Mouse (Mus musculus) thymus, postnatal 4 days (tissue): ENCODE results near the gene Orai3.

Experiments used
- DNase-seq: peaks from one replicate; pipeline ENCODE4 v3.0.0; 2021

The Orai3 gene

GRCm38 (mm10) chr7:127799738-127800137, 30.1 kb downstream of the Orai3 start:
- no peak for DNase-seq

GRCm38 (mm10) chr7:127800435-127801009, 30.9 kb downstream of the Orai3 start, which contains the start of gene Hsd3b7:
TSS of gene Hsd3b7 (plus strand) at chr7:127800604.
- peak; percentile 88 for DNase-seq

- DNase-seq: no peak
These were observed 31.5 kb downstream of the Orai3 start for GRCm38 (mm10) chr7:127801010-127801621.

DNA sequence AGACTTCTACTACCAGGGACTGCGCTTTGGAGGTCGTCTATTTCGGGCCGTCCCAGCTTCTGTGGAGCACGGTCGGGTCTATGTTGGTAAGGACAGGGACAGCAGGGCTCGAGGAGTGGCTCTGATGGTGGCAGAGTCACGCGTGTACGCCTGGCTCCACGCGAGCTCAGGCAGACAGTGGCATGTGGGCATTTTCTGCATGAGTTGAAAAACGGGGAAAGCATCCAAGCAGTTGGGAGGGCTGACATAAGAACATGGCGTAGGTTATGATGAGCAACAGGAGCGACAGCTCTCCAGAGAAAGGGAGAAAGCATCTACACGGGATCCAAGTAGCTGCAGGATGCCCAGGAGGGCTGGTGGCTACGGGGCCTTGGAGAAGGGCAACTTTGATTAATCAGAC, 32.7 kb downstream of the Orai3 start:
- DNase-seq: no peak

DNA sequence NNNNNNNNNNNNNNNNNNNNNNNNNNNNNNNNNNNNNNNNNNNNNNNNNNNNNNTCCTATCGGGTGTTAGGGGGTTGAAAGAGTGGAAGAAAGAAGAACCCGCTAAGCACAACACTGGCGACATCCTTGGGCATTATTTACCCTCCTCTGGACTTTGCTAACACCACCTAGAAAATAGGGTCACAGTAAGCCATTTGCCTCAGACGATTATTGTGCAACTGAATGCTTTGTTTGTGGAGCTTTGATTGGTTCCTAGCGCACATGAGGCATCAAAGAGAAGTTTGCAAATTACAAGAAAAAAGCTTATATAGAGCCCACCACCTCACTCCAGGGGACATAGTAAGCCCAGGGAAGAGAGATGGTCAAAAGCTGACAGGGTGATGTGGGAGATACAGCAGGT, 39.2 kb downstream of the Orai3 start:
- no peak for DNase-seq

GRCm38 (mm10) chr7:127809846-127810245, 40.2 kb downstream of the Orai3 start:
- no peak for DNase-seq

GRCm38 (mm10) chr7:127810650-127811049, 41.0 kb downstream of the Orai3 start:
- no peak for DNase-seq

DNA sequence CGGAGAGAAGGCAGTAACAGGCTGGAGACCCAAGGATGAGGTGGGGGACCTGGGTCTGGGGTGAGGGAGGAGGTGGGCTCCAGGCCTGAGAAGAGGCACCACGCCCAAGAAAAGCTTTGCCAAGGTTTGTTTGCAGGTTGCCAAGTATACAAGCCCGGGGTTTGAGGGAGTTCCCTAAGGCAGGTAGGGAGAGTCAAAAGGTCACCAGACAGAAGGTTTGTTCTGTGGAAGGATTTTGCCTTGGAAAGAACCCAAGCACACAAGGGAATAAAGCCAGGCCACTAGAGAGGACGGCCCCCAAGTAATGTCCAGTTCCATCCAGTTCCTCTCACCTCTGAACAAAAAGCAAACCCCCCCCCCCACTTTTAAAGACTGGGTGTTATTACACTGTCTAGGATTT, 41.6 kb downstream of the Orai3 start:
- DNase-seq: no peak

- DNase-seq: no peak
These were observed 42.7 kb downstream of the Orai3 start for GRCm38 (mm10) chr7:127812292-127812691.

DNA sequence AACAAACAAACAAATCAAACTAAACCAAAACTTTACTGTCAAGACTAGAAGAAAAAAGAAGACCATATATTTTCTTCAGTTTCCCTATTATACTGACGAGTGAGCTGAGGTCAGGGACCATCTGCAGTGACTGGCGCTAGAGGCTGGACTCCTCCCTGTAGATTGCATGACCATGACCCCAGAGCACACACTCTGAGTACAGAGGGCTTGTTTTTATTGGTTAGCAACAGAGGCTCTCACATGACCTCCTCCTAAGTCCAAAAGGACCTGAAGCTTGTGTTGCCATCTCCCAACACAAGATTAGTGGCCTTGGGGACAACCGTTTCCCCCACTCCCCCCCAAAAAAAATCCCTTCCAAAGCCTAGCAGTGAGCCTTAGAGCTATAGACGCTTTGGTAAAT, 44.2 kb downstream of the Orai3 start:
- DNase-seq: no peak

- DNase-seq: no peak
These were observed 44.8 kb downstream of the Orai3 start for GRCm38 (mm10) chr7:127814241-127814921.

DNA sequence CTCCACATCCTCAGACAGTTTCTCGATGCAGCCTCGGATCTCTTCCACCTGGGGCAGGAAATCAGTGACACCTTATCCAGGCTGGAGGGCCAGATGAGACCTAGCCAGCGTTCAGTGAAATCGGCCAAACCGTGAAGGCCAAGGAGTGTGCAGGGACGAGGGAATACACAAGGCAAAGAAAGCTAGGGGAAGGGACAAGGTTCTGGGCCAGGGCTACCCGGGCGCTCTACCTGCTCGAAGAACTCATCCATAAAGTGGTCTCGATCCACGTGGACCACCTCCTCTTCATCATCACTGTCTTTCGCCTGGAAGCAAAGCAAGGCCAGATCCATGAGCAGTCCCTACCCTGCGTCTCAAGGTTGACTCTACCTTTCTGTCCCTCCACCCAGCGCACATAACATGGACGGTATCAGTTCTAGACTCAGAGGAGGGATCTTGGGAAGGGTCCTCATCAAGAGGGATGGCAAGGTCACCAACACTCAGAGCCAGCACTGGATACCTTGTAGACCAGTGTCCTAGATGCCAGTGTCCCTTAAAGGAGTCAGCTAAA, 45.6 kb downstream of the Orai3 start:
- no peak for DNase-seq

- peak; percentile 77 for DNase-seq
These were observed 46.6 kb downstream of the Orai3 start for GRCm38 (mm10) chr7:127815954-127816821.

- no peak for DNase-seq
These were observed 47.4 kb downstream of the Orai3 start for GRCm38 (mm10) chr7:127817053-127817452.

- no peak for DNase-seq
These were observed 48.2 kb downstream of the Orai3 start for GRCm38 (mm10) chr7:127817776-127818175.

DNA sequence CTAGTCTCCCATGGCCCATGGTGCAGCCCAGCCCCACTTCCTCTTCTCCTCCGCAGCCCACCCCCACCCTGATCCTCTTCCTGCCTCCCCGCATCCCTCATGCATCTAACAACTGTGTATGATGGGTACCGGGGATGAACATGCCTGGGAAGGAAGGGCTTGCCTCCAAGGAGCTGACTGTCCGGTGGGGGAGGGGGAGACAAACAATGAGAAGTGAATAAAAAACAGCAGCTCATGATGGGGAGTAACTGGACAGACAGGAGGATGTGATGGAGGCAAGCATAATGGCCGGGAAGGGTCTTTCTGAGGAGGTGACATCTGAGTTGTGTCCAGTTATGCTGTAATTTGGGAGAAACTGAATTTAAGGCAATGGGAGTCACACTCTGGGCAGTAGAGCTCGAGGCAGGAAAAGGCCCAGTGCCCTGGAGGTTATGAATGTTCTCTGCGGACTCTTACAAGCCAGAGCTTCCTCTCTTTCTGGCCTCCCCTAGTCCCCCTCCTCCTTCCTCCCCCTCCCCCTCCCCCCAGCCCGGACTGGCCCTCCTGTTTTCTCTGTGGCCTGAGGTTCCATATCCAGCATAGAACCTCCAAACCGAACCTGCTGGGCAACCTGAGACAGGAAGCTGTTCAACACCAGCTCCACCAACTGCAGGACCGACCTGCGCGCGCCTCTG, 51.4 kb downstream of the Orai3 start:
- DNase-seq: no peak

DNA sequence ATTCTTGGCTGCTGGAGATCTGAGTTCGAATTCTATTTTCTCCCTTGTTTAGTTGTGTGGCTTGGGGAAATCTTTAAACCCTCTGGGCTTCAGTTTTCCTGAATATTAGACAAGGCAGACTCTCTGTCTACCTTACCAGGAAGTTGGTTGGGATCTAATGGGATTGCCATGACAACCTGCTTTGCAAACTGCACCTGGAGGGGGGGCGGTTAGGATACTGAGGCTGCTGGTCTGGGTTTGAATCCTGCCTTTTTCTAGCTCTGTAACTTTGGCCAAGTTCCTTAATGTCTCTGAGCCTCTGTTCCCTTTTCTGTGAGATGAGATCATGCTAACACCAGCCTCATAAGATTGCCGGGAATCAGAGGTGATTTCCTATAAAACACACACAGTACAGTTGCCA, 52.9 kb downstream of the Orai3 start:
- no peak for DNase-seq

DNA sequence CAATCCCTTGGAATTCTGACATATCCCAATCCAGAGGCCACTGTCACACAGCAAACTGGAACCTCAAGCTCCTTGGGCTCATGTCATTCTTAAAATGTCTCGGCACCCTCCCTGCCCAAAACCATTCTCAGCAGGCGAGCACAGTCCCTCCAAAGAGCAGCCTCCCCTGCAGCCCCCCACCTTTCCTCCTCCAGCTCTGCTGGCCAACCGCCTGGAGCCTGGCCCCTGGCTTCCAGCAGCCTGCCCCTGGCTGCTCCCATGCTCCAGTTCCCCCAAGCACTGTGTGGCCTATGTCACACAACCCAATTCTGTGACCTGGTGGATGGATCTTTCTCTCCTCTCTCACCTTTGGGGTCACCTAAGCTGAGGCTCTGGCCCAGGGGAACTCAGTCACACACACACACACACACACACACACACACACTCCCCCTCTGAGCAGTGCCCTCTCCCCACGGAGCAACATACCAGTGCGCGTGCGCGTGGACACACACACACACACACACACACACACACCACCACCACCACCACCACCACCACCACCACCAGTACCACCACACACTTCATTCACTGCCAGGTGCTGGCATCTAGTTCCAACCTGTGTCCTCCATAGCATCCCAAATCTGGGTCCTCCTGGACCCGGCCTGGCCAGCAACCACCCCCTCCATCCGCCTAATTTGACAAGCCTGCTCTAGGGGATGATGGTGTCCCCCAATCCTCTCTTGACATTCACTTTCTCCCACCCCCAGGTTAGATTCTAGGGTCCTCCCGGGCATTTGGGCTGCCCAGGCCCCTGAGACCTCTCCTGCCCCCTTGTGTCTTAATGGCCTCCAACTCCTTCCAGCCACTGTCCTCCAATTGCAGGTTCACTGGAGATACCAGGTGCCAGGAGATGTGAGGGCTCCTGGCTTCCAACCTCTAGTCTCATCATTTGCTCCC, 53.9 kb downstream of the Orai3 start:
- DNase-seq: no peak

DNA sequence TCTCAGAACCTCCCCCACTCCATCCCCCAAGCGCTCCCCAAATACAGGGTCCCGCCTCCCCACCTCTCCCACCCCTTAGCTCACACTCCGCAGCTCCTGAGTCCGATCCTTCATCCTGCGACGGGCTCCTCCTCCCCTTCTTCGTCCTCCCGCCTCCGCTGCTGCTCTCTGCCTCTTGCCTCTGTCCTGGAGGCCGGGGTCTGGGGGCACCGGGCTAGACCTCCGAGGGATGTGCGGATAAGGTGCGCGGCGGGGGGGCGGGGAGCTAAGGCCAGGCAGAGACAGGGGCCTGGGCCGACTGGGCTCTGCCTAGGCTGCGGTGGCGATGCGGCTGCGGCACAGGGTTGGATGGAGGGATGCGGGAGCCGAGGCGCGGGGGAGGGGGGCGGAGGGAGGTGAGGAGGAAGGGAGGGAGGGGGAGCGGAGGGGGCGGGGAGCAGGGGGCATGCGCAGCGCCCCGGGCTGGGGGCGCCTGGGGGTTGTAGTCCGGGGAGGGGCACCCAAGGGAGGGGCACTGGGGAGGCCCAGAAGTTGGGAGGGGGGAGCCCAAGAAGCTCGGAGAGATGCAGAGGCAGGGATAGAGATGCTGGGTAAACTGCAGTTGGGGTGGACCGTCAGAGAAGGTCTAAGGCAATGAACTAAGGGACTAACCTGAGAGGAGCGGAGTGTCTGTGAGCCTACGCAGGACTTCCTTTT, 54.7 kb downstream of the Orai3 start, which contains the start of the genes Stx4a and Stx1b:
Gene Stx4a, plus strand, starts transcription at position 119 of the 696 bp plus-strand sequence.
Gene Stx1b, minus strand, starts transcription at position 374 of the 696 bp plus-strand sequence.
- DNase-seq: peak; percentile 55
